Mouse (Mus musculus): Measurements from ENCODE around the gene Gapvd1. TPM values are rescaled to one million over a fixed set of nuclear protein-coding genes. Genes with fewer than 3 reads are reported as not detected.
"Not testable (repeated sequence)": the region's sequence is repeated elsewhere in the genome, so short reads cannot be mapped to it uniquely, and the experiment has no call there.

The Gapvd1 gene
- total RNA-seq, 2 experiments from 2014 or later, result 37.7 to 46.4 TPM

- DNase-seq, result no peak
These were observed 17.5 kb upstream of the Gapvd1 start for GRCm38 (mm10) chr2:34772252-34773235.

DNA sequence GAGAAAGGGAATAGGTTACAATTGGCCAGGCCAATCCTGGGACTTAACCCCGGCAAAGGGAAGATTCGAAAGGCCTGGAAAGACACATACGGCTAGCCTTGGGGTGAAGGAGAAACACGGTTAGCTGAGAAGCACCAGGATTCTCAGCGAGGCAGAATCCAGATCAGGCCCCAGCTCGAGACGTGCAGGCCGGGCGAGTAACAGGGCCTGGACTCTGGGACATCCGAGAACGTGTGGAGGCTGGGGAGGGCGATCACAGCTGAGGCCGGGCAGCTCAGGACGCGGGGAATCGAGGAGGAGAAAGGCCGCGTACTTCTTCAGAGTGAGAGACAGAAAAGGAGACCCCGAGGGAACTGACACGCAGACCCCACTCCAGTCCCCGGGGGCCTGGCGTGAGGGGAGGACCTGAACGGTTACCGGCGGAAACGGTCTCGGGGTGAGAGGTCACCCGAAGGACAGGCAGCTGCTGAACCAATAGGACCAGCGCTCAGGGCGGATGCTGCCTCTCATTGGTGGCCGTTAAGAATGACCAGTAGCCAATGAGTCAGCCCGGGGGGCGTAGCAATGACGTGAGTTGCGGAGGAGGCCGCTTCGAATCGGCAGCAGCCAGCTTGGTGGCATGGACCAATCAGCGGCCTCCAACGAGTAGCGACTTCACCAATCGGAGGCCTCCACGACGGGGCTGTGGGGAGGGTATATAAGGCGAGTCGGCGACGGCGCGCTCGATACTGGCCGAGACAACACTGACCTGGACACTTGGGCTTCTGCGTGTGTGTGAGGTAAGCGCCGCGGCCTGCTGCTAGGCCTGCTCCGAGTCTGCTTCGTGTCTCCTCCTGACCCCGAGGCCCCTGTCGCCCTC lies 16.6 kb upstream of the Gapvd1 start, which contains the start of gene Hspa5:
Gene Hspa5 (plus strand): TSS at position 603 of the 859 bp plus-strand sequence.
- DNase-seq, result peak; percentile 95

DNA sequence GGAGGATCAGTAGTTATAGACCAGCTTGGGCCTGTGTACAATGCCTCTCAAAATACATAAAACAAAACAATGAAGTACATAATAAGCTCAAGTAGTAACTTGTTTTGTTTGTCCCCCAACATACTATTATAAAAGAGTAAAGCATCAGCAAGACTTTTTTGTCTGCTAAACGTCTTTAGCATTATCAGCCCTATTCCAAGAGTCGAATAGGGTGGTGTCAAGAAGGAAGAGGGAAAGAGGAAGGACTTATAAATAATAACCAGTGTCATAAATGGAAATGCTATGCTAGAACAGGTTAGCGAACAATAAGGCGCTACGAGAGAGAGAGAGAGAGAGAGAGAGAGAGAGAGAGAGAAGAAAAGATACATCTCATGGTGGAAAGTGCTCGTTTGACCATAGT lies 15.9 kb upstream of the Gapvd1 start:
- DNase-seq, result no peak

- DNase-seq, result no peak
These were observed 15.0 kb upstream of the Gapvd1 start for GRCm38 (mm10) chr2:34770049-34770448.

GRCm38 (mm10) chr2:34764801-34765200 lies 9.8 kb upstream of the Gapvd1 start:
- no peak for DNase-seq

GRCm38 (mm10) chr2:34762872-34763271 lies 7.8 kb upstream of the Gapvd1 start:
- DNase-seq, result no peak

- no peak for DNase-seq
These were observed 7.1 kb upstream of the Gapvd1 start for GRCm38 (mm10) chr2:34762174-34762573.

- not testable (repeated sequence) for DNase-seq
These were observed 6.2 kb upstream of the Gapvd1 start for GRCm38 (mm10) chr2:34761272-34761671.

GRCm38 (mm10) chr2:34757341-34757740 lies 2.3 kb upstream of the Gapvd1 start:
- DNase-seq, result no peak

DNA sequence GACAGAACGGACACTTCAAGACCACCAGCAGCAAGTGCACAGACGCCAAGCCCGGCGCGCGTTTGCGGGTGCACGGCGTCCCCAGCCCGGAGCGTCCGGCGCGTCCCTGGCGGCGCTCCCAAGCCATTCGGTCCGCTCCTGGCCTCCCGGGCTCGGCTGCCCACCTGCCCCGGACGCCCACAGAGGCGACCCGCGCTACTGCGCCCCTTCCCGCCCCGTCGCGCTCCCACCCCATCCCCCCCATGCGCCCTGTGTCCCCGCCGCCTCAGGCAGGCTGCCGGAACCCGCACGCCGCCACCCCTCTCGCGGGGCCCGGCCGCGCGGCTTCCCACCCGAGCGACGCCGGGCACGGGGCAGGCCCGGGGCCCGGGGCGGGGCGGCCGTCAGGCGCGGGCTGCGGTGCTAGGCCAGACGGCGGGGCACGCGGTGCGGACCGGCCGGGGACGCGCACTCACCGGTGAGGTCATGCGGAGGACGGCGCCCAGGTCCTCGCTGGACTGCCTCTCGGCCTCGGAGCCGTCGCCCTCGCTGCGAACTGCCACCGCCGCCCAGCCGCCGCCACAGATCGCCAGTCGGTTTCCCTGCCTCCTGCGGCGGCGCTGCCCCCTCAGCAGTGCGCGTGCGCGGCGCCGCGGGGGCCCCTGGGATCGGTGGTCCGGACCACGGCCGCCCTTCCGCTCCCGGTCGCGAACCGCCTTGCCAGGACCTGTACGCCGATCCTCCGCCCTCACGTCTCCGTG lies 1.1 kb downstream of the Gapvd1 start:
- peak; percentile 94 for DNase-seq

- DNase-seq, result no peak
These were observed 4.8 kb downstream of the Gapvd1 start for GRCm38 (mm10) chr2:34750245-34750644.

DNA sequence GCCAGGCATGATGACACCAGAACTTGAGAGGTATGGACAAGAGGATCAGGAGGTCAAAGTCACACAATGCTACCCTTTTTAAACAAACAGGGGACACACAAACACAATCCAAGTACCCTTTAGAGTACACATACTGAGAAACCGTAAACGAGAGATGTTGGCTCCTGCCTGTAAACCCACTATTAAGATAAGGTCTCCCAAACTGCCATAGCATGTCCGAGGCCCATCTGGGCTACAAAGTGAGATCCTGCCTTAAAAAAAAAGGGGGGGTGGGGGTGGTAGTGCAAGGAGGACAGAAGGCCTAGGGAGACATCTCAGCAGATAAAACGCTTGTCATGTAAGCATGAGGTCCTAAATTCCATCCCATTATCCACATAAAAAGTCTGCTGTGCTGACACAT lies 6.6 kb downstream of the Gapvd1 start:
- DNase-seq, result no peak

GRCm38 (mm10) chr2:34745673-34746072 lies 9.4 kb downstream of the Gapvd1 start:
- DNase-seq, result no peak

GRCm38 (mm10) chr2:34744476-34744875 lies 10.6 kb downstream of the Gapvd1 start:
- DNase-seq, result no peak

DNA sequence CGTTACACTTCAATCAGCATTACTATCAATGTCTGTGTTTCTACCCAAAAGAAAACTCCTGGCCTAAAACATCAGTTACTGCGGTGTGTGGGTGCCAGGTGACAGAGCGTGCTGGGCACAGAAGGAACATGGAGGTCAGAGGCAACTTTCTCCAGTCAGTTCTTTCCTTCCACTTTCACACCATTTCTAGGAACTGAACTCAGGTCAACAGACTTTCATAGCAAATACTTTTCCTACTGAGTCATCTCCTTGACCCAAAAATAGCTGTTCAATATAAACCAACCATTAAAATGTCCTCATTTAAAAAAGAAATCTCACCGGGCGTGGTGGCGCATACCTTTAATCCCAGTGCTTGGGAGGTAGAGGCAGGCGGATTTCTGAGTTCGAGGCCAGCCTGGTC lies 12.4 kb downstream of the Gapvd1 start:
- no peak for DNase-seq

DNA sequence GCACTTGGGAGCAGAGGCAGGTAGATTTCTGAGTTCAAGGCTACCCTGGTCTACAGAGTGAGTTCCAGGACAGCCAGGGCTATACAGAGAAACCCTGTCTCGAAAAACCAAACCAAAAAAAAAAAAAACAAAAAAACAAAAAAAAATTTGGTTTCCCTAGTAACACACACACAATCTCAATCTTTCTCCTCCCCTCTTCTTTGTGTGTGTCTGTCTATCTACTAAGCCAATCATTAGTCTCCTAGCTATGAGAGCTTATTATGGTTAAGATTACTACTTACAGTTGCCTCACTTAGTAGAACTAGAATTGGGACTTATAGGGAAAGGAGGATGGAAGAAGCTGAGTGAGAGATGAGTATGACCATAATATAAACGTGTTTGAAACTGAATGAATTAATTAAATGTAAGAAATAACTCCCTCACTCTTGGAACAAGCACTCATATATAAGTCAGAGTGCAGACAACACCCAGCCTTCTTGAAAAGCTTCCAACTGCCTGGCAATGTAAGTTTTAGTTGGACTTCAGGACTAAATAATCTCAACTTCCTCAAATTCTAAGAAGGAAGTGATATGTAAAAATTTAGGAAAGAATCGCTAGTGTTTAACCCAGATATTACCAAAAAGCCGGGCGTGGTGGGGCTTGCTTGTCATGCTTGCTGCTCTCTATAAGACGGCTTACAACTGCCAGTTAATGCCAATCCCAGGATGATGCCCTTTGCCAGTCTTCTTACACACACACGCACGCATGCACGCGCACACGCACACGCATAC lies 13.5 kb downstream of the Gapvd1 start:
- no peak for DNase-seq

GRCm38 (mm10) chr2:34739684-34740391 lies 15.2 kb downstream of the Gapvd1 start:
- DNase-seq, result no peak

GRCm38 (mm10) chr2:34737911-34738310 lies 17.1 kb downstream of the Gapvd1 start:
- no peak for DNase-seq

DNA sequence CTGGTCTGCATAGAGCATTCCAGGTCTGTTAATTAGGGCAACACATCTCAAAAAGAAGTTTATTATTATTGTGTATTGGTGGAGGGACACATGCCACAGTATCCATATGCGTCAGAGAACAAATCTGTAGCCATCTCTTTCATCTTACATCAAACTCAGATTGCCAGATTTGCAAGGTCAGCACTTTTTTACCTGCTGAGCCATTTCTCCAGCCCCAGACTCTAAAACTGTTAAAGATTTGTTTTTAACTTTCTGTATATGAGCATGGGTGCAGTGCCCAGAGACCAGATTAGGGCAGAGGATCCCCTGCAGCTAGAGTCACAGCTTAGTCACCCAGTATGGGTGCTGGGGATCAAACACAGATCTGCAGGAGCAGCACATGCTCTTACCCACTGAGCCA lies 18.4 kb downstream of the Gapvd1 start:
- DNase-seq, result no peak

DNA sequence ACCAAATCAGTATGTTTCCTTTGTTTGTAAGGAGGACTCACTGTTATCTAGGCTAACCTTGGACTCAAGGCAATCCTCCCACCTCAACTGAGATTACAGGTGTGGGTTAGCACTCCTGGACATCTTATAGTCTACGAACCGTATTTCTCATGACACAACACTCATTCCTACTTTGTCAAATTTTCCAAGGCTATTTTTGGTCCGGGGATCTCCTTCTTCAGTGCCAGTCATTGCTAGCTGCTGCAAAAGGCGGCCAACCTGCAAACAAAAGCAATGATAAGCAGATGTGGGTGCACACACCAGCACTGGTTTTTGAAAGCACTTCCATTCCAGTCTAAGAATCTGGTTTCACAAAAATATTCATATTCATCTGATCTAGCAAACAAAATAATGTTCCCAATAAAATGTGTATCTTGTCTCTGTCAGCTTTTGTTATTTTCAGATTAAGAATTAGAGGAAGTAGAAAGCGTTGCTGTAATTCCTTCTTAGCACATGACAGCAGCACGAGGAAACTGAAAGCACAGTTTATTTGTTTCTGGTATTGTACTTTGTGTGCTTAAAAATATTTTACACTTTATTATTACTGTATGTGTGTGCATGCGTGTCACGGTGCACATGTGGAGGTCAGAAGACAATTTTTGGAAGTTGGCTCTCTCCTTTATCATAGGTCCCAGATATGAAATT lies 27.8 kb downstream of the Gapvd1 start:
- no peak for DNase-seq
